Mouse (Mus musculus): ENCODE data around the gene Acvr1b.

Gene Acvr1b
- long read RNA-seq, experiment 1: 0 reads
- long read RNA-seq, experiment 2, partial matches to known transcripts: 0 of 1 reads
- long read RNA-seq, experiment 2, other reads (novel, unspliced or antisense): 1 of 1 reads

- intact Hi-C loops (cut with DNase I): no loop called here
These were observed at the start of gene Acvr1b for GRCm38 (mm10) chr15:101173421-101174211. TSS of gene Acvr1b (plus strand) at chr15:101174067.

GRCm38 (mm10) chr15:101125561-101125960, 48.3 kb upstream of the Acvr1b start:
- intact Hi-C loops (cut with DNase I): no loop called here

- intact Hi-C loops (cut with DNase I): no loop called here
These were observed 46.9 kb upstream of the Acvr1b start for GRCm38 (mm10) chr15:101126876-101127544.

- intact Hi-C loops (cut with DNase I): no loop called here
These were observed 45.4 kb upstream of the Acvr1b start, which contains the start of gene Acvrl1 for GRCm38 (mm10) chr15:101128181-101129089. TSS of gene Acvrl1 (plus strand) at chr15:101128522.

GRCm38 (mm10) chr15:101129412-101129811, 44.5 kb upstream of the Acvr1b start:
- intact Hi-C loops (cut with DNase I): no loop called here

- intact Hi-C loops (cut with DNase I): no loop called here
These were observed 42.4 kb upstream of the Acvr1b start for GRCm38 (mm10) chr15:101131498-101131897.

- intact Hi-C loops (cut with DNase I): no loop called here
These were observed 41.8 kb upstream of the Acvr1b start for GRCm38 (mm10) chr15:101132041-101132440.

- intact Hi-C loops (cut with DNase I): no loop called here
These were observed 41.1 kb upstream of the Acvr1b start for GRCm38 (mm10) chr15:101132761-101133160.

- intact Hi-C loops (cut with DNase I): no loop called here
These were observed 39.7 kb upstream of the Acvr1b start for GRCm38 (mm10) chr15:101133993-101134704.

- intact Hi-C loops (cut with DNase I): no loop called here
These were observed 38.5 kb upstream of the Acvr1b start for GRCm38 (mm10) chr15:101135405-101135804.

- intact Hi-C loops (cut with DNase I): no loop called here
These were observed 36.4 kb upstream of the Acvr1b start for GRCm38 (mm10) chr15:101137455-101137854.

- intact Hi-C loops (cut with DNase I): no loop called here
These were observed 35.2 kb upstream of the Acvr1b start for GRCm38 (mm10) chr15:101138675-101139074.

GRCm38 (mm10) chr15:101139885-101140284, 34.0 kb upstream of the Acvr1b start:
- intact Hi-C loops (cut with DNase I): no loop called here

GRCm38 (mm10) chr15:101140587-101140986, 33.3 kb upstream of the Acvr1b start:
- intact Hi-C loops (cut with DNase I): no loop called here

GRCm38 (mm10) chr15:101141061-101141541, 32.8 kb upstream of the Acvr1b start:
- intact Hi-C loops (cut with DNase I): no loop called here

- intact Hi-C loops (cut with DNase I): no loop called here
These were observed 31.2 kb upstream of the Acvr1b start for GRCm38 (mm10) chr15:101142672-101143071.

GRCm38 (mm10) chr15:101143494-101143893, 30.4 kb upstream of the Acvr1b start:
- intact Hi-C loops (cut with DNase I): no loop called here

GRCm38 (mm10) chr15:101144176-101144575, 29.7 kb upstream of the Acvr1b start:
- intact Hi-C loops (cut with DNase I): no loop called here

GRCm38 (mm10) chr15:101144779-101145178, 29.1 kb upstream of the Acvr1b start:
- intact Hi-C loops (cut with DNase I): no loop called here

- intact Hi-C loops (cut with DNase I): loop anchor here (2.0 kb wide), 1 partner anchor 53 kb away; no protein-coding TSS in a partner anchor
These were observed 28.3 kb upstream of the Acvr1b start for GRCm38 (mm10) chr15:101145424-101146099.

Measured in adrenal gland (tissue).